Mouse (Mus musculus) liver, adult 2 months (tissue): ENCODE results near the gene Sgsm1. TPM values are rescaled to one million over a fixed set of nuclear protein-coding genes. Genes with fewer than 3 reads are reported as not detected.

Experiments
- DNase-seq: peaks from one replicate; pipeline ENCODE4 v3.0.0-alpha.2; 2011; ENCODE audit warnings: low read depth, low spot score; ENCODE audit errors: extremely low read depth
- H3K27ac ChIP-seq: fragments of 200-500 bp; replicated peaks from 2 replicates; pipeline ENCODE4 v1.5.1; 2012; ENCODE audit warnings: low read depth, mild to moderate bottlenecking, control low read depth, inconsistent platforms, low read length; ENCODE audit not compliant: insufficient read depth
- H3K27me3 ChIP-seq: fragments of 200-500 bp; 2 replicates; pipeline ENCODE4 v1.6.1; 2012; ENCODE audit warnings: mild to moderate bottlenecking, moderate library complexity, low read length, inconsistent platforms; ENCODE audit not compliant: control insufficient read depth, insufficient read depth
- H3K36me3 ChIP-seq: fragments of 200-500 bp; 2 replicates; pipeline ENCODE4 v1.6.1; 2012; ENCODE audit warnings: low read length, inconsistent platforms; ENCODE audit not compliant: control insufficient read depth, insufficient read depth
- H3K4me1 ChIP-seq: fragments of 200-500 bp; 2 replicates; pipeline ENCODE4 v1.6.1; 2011; ENCODE audit warnings: low read length; ENCODE audit not compliant: control insufficient read depth, insufficient read depth
- H3K4me3 ChIP-seq: fragments of 200-500 bp; 2 replicates; pipeline ENCODE4 v1.5.1; 2011; ENCODE audit warnings: low read depth, mild to moderate bottlenecking, control low read depth, low read length, moderate library complexity; ENCODE audit not compliant: insufficient read depth
- H3K79me2 ChIP-seq: fragments of 200-500 bp; 2 replicates; pipeline ENCODE4 v1.6.1; 2012; ENCODE audit warnings: inconsistent platforms, mild to moderate bottlenecking, low read length, moderate library complexity; ENCODE audit not compliant: control insufficient read depth, insufficient read depth
- H3K9ac ChIP-seq: fragments of 200-500 bp; 2 replicates; pipeline ENCODE4 v1.6.1; 2012; ENCODE audit warnings: low read depth, mild to moderate bottlenecking, control low read depth, inconsistent platforms, low read length
- CTCF ChIP-seq: fragments of 200-500 bp; IDR thresholded peaks from 2 replicates; pipeline ENCODE4 v1.5.1; 2011; ENCODE audit warnings: low read depth, low read length, control low read depth
- POLR2A ChIP-seq: fragments of 200-500 bp; IDR thresholded peaks from 2 replicates; pipeline ENCODE4 v1.6.1; 2011; ENCODE audit warnings: low read length, control low read depth; ENCODE audit not compliant: insufficient read depth; ENCODE audit errors: extremely low read depth
- WGBS: fragments of 180-500 bp; shearing (Covaris S2); methylation state at CpG from one replicate; pipeline ENCODE4 v1.1.7; 2018; 5-methylcytosine and 5-hydroxymethylcytosine counted together
- polyA plus RNA-seq: library from polyadenylated mRNA; depleted of rRNA; stranded (reverse); fragments of >200 nt; gene quantifications from 2 replicates; pipeline ENCODE4 v1.2.3, GENCODE M21; 2012
- total RNA-seq: library from RNA; depleted of rRNA; stranded (reverse); fragments of >200 nt; gene quantifications from 2 replicates; pipeline ENCODE4 v1.2.3, GENCODE M21; 2014

The Sgsm1 gene
- total and polyA plus RNA-seq, 2 experiments, result 1.5 to 5.1 TPM

GRCm38 (mm10) chr5:113206670-113207352, 103.8 kb downstream of the Sgsm1 start:
- 44% methylated on average over 9 of the region's 9 CpGs for WGBS
- H3K9ac ChIP-seq, result no peak overlapping the region
- no peaks in the 10 kb centered on the region for H3K36me3 ChIP-seq
- no peaks in the 10 kb centered on the region for H3K27me3 ChIP-seq
- H3K27ac ChIP-seq, result peak overlapping the region; percentile 8
- peaks cover 29% of the 10 kb centered on the region for H3K4me1 ChIP-seq
- no peak overlapping the region for H3K4me3 ChIP-seq
- peaks cover 39% of the 10 kb centered on the region for H3K79me2 ChIP-seq
- DNase-seq, result no peak
- no peak for TF ChIP-seq POLR2A
- no peak for TF ChIP-seq CTCF

- Histone ChIP-seq H3K9ac (no peak overlapping the region), H3K4me1 (peaks cover 25% of the 10 kb centered on the region), H3K4me3 (no peak overlapping the region), H3K79me2 (peaks cover 29% of the 10 kb centered on the region; the same call in 1 of the 2 replicates), H3K27ac (no peak overlapping the region), H3K27me3 (no peaks in the 10 kb centered on the region), H3K36me3 (no peaks in the 10 kb centered on the region)
- WGBS, result 61% methylated on average over 9 of the region's 9 CpGs
- no peak for TF ChIP-seq POLR2A
- no peak for TF ChIP-seq CTCF
- peak; percentile 46 for DNase-seq
Observed at GRCm38 (mm10) chr5:113204193-113204592, 106.4 kb downstream of the Sgsm1 start.

GRCm38 (mm10) chr5:113199772-113200134, 110.8 kb downstream of the Sgsm1 start:
- 84% methylated on average over 10 of the region's 10 CpGs for WGBS
- H3K79me2 ChIP-seq, result peaks cover 38% of the 10 kb centered on the region; the same call in 1 of the 2 replicates
- H3K4me1 ChIP-seq, result peaks cover 8% of the 10 kb centered on the region; the same call in 1 of the 2 replicates
- H3K27me3 ChIP-seq, result no peaks in the 10 kb centered on the region
- peak overlapping the region; percentile 31; the same call in 1 of the 2 replicates for H3K27ac ChIP-seq
- no peak overlapping the region for H3K9ac ChIP-seq
- DNase-seq, result no peak
- H3K4me3 ChIP-seq, result no peak overlapping the region
- TF ChIP-seq POLR2A, result no peak
- TF ChIP-seq CTCF, result no peak
- no peaks in the 10 kb centered on the region for H3K36me3 ChIP-seq

- TF ChIP-seq POLR2A, result no peak
- TF ChIP-seq CTCF, result no peak
- H3K79me2 ChIP-seq, result peaks cover 34% of the 10 kb centered on the region; the same call in 1 of the 2 replicates
- DNase-seq, result no peak
- H3K4me3 ChIP-seq, result no peak overlapping the region
- WGBS, result 53% methylated on average over 8 of the region's 8 CpGs
- H3K27ac ChIP-seq, result peak overlapping the region; percentile 45
- H3K27me3 ChIP-seq, result no peaks in the 10 kb centered on the region
- no peaks in the 10 kb centered on the region for H3K36me3 ChIP-seq
- peaks cover 8% of the 10 kb centered on the region; the same call in 1 of the 2 replicates for H3K4me1 ChIP-seq
- no peak overlapping the region for H3K9ac ChIP-seq
Observed at GRCm38 (mm10) chr5:113199126-113199771, 111.3 kb downstream of the Sgsm1 start.

- peaks cover 8% of the 10 kb centered on the region; the same call in 1 of the 2 replicates for H3K4me1 ChIP-seq
- H3K9ac ChIP-seq, result no peak overlapping the region
- no peaks in the 10 kb centered on the region for H3K36me3 ChIP-seq
- TF ChIP-seq CTCF, result no peak
- no peak overlapping the region for H3K4me3 ChIP-seq
- WGBS, result 66% methylated on average over 9 of the region's 9 CpGs
- no peak for DNase-seq
- no peaks in the 10 kb centered on the region for H3K27me3 ChIP-seq
- peaks cover 26% of the 10 kb centered on the region; the same call in 1 of the 2 replicates for H3K79me2 ChIP-seq
- peak overlapping the region; percentile 71 for H3K27ac ChIP-seq
Observed at GRCm38 (mm10) chr5:113196916-113197794, 113.4 kb downstream of the Sgsm1 start.
